Mouse (Mus musculus) urinary bladder, postnatal 25 days (tissue): Measurements from ENCODE around the gene Fam131a.

Experiments used
- DNase-seq: peaks from one replicate; pipeline ENCODE4 v3.0.0; 2022; ENCODE audit warnings: low spot score

Gene Fam131a

GRCm38 (mm10) chr16:20715976-20716840 lies 23.2 kb downstream of the Fam131a start:
- peak; percentile 67 for DNase-seq

GRCm38 (mm10) chr16:20716841-20717180 lies 23.8 kb downstream of the Fam131a start:
- no peak for DNase-seq

GRCm38 (mm10) chr16:20717181-20717977 lies 24.3 kb downstream of the Fam131a start, which contains the start of the genes Polr2h and Clcn2:
Polr2h (plus strand) TSS chr16:20717665.
Clcn2 (minus strand) TSS chr16:20717746.
- DNase-seq = peak; percentile 96

GRCm38 (mm10) chr16:20717978-20718670 lies 25.1 kb downstream of the Fam131a start:
- DNase-seq = no peak

- DNase-seq = no peak
These were observed 28.8 kb downstream of the Fam131a start for GRCm38 (mm10) chr16:20721808-20722207.

- no peak for DNase-seq
These were observed 29.7 kb downstream of the Fam131a start for GRCm38 (mm10) chr16:20722736-20723135.

GRCm38 (mm10) chr16:20723247-20723646 lies 30.2 kb downstream of the Fam131a start:
- no peak for DNase-seq

GRCm38 (mm10) chr16:20724338-20724748 lies 31.3 kb downstream of the Fam131a start:
- peak; percentile 46 for DNase-seq

GRCm38 (mm10) chr16:20725321-20725720 lies 32.3 kb downstream of the Fam131a start:
- DNase-seq = no peak

- no peak for DNase-seq
These were observed 32.7 kb downstream of the Fam131a start for GRCm38 (mm10) chr16:20725750-20726149.

GRCm38 (mm10) chr16:20726384-20726783 lies 33.3 kb downstream of the Fam131a start:
- no peak for DNase-seq

- DNase-seq = no peak
These were observed 37.3 kb downstream of the Fam131a start for GRCm38 (mm10) chr16:20730293-20730711.

- DNase-seq = no peak
These were observed 38.6 kb downstream of the Fam131a start for GRCm38 (mm10) chr16:20731688-20732087.

- DNase-seq = no peak
These were observed 39.3 kb downstream of the Fam131a start for GRCm38 (mm10) chr16:20732251-20732924.

- DNase-seq = peak; percentile 55
These were observed 40.1 kb downstream of the Fam131a start, which contains the start of gene Chrd for GRCm38 (mm10) chr16:20732925-20733730. Chrd (plus strand) TSS chr16:20733127.

- no peak for DNase-seq
These were observed 41.0 kb downstream of the Fam131a start, which contains the start of gene Thpo for GRCm38 (mm10) chr16:20733731-20734730. Thpo (minus strand) TSS chr16:20734511.

GRCm38 (mm10) chr16:20735651-20736050 lies 42.6 kb downstream of the Fam131a start:
- no peak for DNase-seq

GRCm38 (mm10) chr16:20736168-20736567 lies 43.1 kb downstream of the Fam131a start:
- no peak for DNase-seq

GRCm38 (mm10) chr16:20736823-20737222 lies 43.8 kb downstream of the Fam131a start:
- no peak for DNase-seq
